Mouse (Mus musculus) hindbrain, embryonic 12.5 days (tissue): Measurements from ENCODE around the gene Tekt2. TPM values are rescaled to one million over a fixed set of nuclear protein-coding genes. Genes with fewer than 3 reads are reported as not detected.

Experiments
- ATAC-seq: fragments of 200-750 bp; cut with Nextera tagmentation; 2 replicates; pipeline ENCODE4 v1.8.0; 2017; ENCODE audit warnings: moderate TSS enrichment; ENCODE audit not compliant: low FRiP score
- H3K27ac ChIP-seq: fragments of 300-500 bp; sonication (generic); 2 replicates; pipeline ENCODE4 v1.5.1; 2016; ENCODE audit warnings: mild to moderate bottlenecking
- H3K27me3 ChIP-seq: fragments of 300-500 bp; sonication (generic); 2 replicates; pipeline ENCODE4 v1.6.1; 2016; ENCODE audit warnings: mild to moderate bottlenecking
- H3K36me3 ChIP-seq: fragments of 300-500 bp; sonication (generic); 2 replicates; pipeline ENCODE4 v1.6.1; 2016; ENCODE audit warnings: mild to moderate bottlenecking
- H3K4me1 ChIP-seq: fragments of 300-500 bp; sonication (generic); 2 replicates; pipeline ENCODE4 v1.6.1; 2016
- H3K4me2 ChIP-seq: fragments of 300-500 bp; sonication (generic); replicated peaks from 2 replicates; pipeline ENCODE4 v1.6.1; 2016; ENCODE audit warnings: mild to moderate bottlenecking
- H3K4me3 ChIP-seq: fragments of 300-500 bp; sonication (generic); 2 replicates; pipeline ENCODE4 v1.5.1; 2016; ENCODE audit warnings: mild to moderate bottlenecking
- H3K9ac ChIP-seq: fragments of 300-500 bp; sonication (generic); 2 replicates; pipeline ENCODE4 v1.6.1; 2016; ENCODE audit warnings: mild to moderate bottlenecking, moderate library complexity
- H3K9me3 ChIP-seq: fragments of 300-500 bp; sonication (generic); replicated peaks from 2 replicates; pipeline ENCODE4 v1.6.1; 2016; ENCODE audit warnings: mild to moderate bottlenecking
- WGBS: fragments of 180-500 bp; shearing (Covaris S2); methylation state at CpG from one replicate; pipeline ENCODE4 v1.1.7; 2016; 5-methylcytosine and 5-hydroxymethylcytosine counted together
- polyA plus RNA-seq: library from polyadenylated mRNA; unstranded; fragments of >200 nt; fragmentation: Nextera tagmentation; extraction: Ambion mirVana; gene quantifications from 2 replicates; pipeline ENCODE4 v1.2.1, GENCODE M21; 2016

The Tekt2 gene
- polyA plus RNA-seq, 1 experiment from 2014 or later = 6.3 TPM

- Histone ChIP-seq H3K9me3 (no peaks in the 10 kb centered on the region), H3K9ac (peak within 1 kb of the TSS; percentile 82), H3K36me3 (peaks cover 29% of the 10 kb centered on the region), H3K4me1 (peaks cover 16% of the 10 kb centered on the region), H3K27me3 (peaks cover 31% of the 10 kb centered on the region), H3K27ac (peak within 1 kb of the TSS; percentile 80), H3K4me2 (peak within 1 kb of the TSS; percentile 91), H3K4me3 (peak within 1 kb of the TSS; percentile 82)
- peak; percentile 82 for ATAC-seq
- under 1% methylated on average over 76 of the region's 80 CpGs for WGBS
Measured at GRCm38 (mm10) chr4:126321111-126321853, 4.2 kb downstream of the Tekt2 start, which contains the start of gene Adprhl2. Gene Adprhl2 (minus strand): TSS chr4:126321703.

GRCm38 (mm10) chr4:126319806-126320205 is 5.7 kb downstream of the Tekt2 start:
- peaks cover 19% of the 10 kb centered on the region for H3K27me3 ChIP-seq
- WGBS = 90% methylated on average over 6 of the region's 6 CpGs
- peaks cover 10% of the 10 kb centered on the region for H3K4me1 ChIP-seq
- no peak overlapping the region for H3K4me3 ChIP-seq
- peaks cover 41% of the 10 kb centered on the region for H3K36me3 ChIP-seq
- H3K27ac ChIP-seq = no peak overlapping the region
- ATAC-seq = no peak
- peak overlapping the region; percentile 91; the same call in 1 of the 2 replicates for H3K4me2 ChIP-seq
- H3K9me3 ChIP-seq = no peaks in the 10 kb centered on the region
- H3K9ac ChIP-seq = no peak overlapping the region

GRCm38 (mm10) chr4:126316443-126317040 is 8.9 kb downstream of the Tekt2 start:
- H3K27ac ChIP-seq = no peak overlapping the region
- H3K36me3 ChIP-seq = peaks cover 48% of the 10 kb centered on the region
- no peak overlapping the region for H3K4me2 ChIP-seq

GRCm38 (mm10) chr4:126315931-126316330 is 9.6 kb downstream of the Tekt2 start:
- H3K27me3 ChIP-seq = no peaks in the 10 kb centered on the region
- H3K4me1 ChIP-seq = peaks cover 15% of the 10 kb centered on the region
- no peak overlapping the region for H3K27ac ChIP-seq
- no peak overlapping the region for H3K4me3 ChIP-seq
- 43% methylated on average over 5 of the region's 5 CpGs for WGBS
- no peaks in the 10 kb centered on the region for H3K9me3 ChIP-seq
- H3K9ac ChIP-seq = no peak overlapping the region
- H3K36me3 ChIP-seq = peaks cover 48% of the 10 kb centered on the region
- ATAC-seq = no peak
- H3K4me2 ChIP-seq = no peak overlapping the region

More at GRCm38 (mm10) chr4:126316443-126317040, 8.9 kb downstream of the Tekt2 start:
- 93% methylated on average over 13 of the region's 13 CpGs for WGBS
- Histone ChIP-seq H3K4me3 (no peak overlapping the region), H3K9ac (no peak overlapping the region), H3K9me3 (no peaks in the 10 kb centered on the region), H3K27me3 (no peaks in the 10 kb centered on the region), H3K4me1 (peaks cover 16% of the 10 kb centered on the region)
- no peak for ATAC-seq

- Histone ChIP-seq H3K4me1 (peaks cover 9% of the 10 kb centered on the region), H3K9me3 (no peaks in the 10 kb centered on the region), H3K4me3 (no peak overlapping the region), H3K27me3 (no peaks in the 10 kb centered on the region), H3K27ac (peak overlapping the region; percentile 52), H3K4me2 (no peak overlapping the region), H3K9ac (peak overlapping the region; percentile 4; the same call in 1 of the 2 replicates), H3K36me3 (peaks cover 48% of the 10 kb centered on the region)
- 58% methylated on average over 10 of the region's 10 CpGs for WGBS
- no peak for ATAC-seq
Measured at GRCm38 (mm10) chr4:126314393-126314792, 11.1 kb downstream of the Tekt2 start.

GRCm38 (mm10) chr4:126313202-126313601 is 12.3 kb downstream of the Tekt2 start:
- no peak overlapping the region for H3K4me2 ChIP-seq
- peak overlapping the region; percentile 48; the same call in 1 of the 2 replicates for H3K27ac ChIP-seq
- no peak for ATAC-seq
- H3K4me1 ChIP-seq = peaks cover 11% of the 10 kb centered on the region
- H3K4me3 ChIP-seq = no peak overlapping the region
- peaks cover 39% of the 10 kb centered on the region for H3K36me3 ChIP-seq
- 0 out of 2 replicates have a peak, but pooled peaks cover 5% of the 10 kb centered on the region for H3K27me3 ChIP-seq
- no peak overlapping the region for H3K9ac ChIP-seq
- H3K9me3 ChIP-seq = no peaks in the 10 kb centered on the region
- WGBS = 39% methylated on average over 5 of the region's 5 CpGs

GRCm38 (mm10) chr4:126311566-126312200 is 13.8 kb downstream of the Tekt2 start:
- Histone ChIP-seq H3K4me2 (no peak overlapping the region), H3K36me3 (peaks cover 24% of the 10 kb centered on the region), H3K4me3 (no peak overlapping the region), H3K27me3 (0 out of 2 replicates have a peak, but pooled peaks cover 7% of the 10 kb centered on the region), H3K27ac (no peak overlapping the region), H3K9ac (no peak overlapping the region), H3K9me3 (no peaks in the 10 kb centered on the region), H3K4me1 (peaks cover 11% of the 10 kb centered on the region)
- 87% methylated on average over 16 of the region's 16 CpGs for WGBS
- no peak for ATAC-seq

- Histone ChIP-seq H3K27me3 (0 out of 2 replicates have a peak, but pooled peaks cover 7% of the 10 kb centered on the region), H3K27ac (no peak overlapping the region), H3K4me2 (no peak overlapping the region), H3K9me3 (no peaks in the 10 kb centered on the region), H3K9ac (no peak overlapping the region), H3K36me3 (peaks cover 10% of the 10 kb centered on the region; the same call in 1 of the 2 replicates), H3K4me1 (peaks cover 11% of the 10 kb centered on the region), H3K4me3 (no peak overlapping the region)
- 79% methylated on average over 7 of the region's 7 CpGs for WGBS
- ATAC-seq = no peak
Measured at GRCm38 (mm10) chr4:126310344-126310743, 15.1 kb downstream of the Tekt2 start.

GRCm38 (mm10) chr4:126309922-126310309 is 15.6 kb downstream of the Tekt2 start:
- peak; percentile 91 for ATAC-seq
- 2% methylated on average over 7 of the region's 7 CpGs for whole genome bisulfite sequencing

GRCm38 (mm10) chr4:126309211-126309921 is 16.1 kb downstream of the Tekt2 start:
- Histone ChIP-seq H3K9me3 (no peaks in the 10 kb centered on the region), H3K9ac (peak overlapping the region; percentile 43), H3K27ac (no peak overlapping the region), H3K36me3 (peaks cover 2% of the 10 kb centered on the region; the same call in 1 of the 2 replicates), H3K4me1 (peaks cover 8% of the 10 kb centered on the region), H3K27me3 (peaks cover 8% of the 10 kb centered on the region; the same call in 1 of the 2 replicates), H3K4me2 (peak overlapping the region; percentile 49), H3K4me3 (peak overlapping the region; percentile 22)
- 14% methylated on average over 20 of the region's 20 CpGs for WGBS
- ATAC-seq = no peak; the same call in none of the 2 replicates

More at GRCm38 (mm10) chr4:126309922-126310309, 15.6 kb downstream of the Tekt2 start:
- H3K9ac ChIP-seq = peak overlapping the region; percentile 43; the same call in 1 of the 2 replicates
- peak overlapping the region; percentile 22 for H3K4me3 ChIP-seq
- no peaks in the 10 kb centered on the region for H3K9me3 ChIP-seq
- 0 out of 2 replicates have a peak, but pooled peaks cover 7% of the 10 kb centered on the region for H3K27me3 ChIP-seq
- H3K36me3 ChIP-seq = peaks cover 8% of the 10 kb centered on the region; the same call in 1 of the 2 replicates
- H3K4me2 ChIP-seq = peak overlapping the region; percentile 49
- peaks cover 11% of the 10 kb centered on the region for H3K4me1 ChIP-seq
- no peak overlapping the region for H3K27ac ChIP-seq

GRCm38 (mm10) chr4:126306827-126307226 is 18.7 kb downstream of the Tekt2 start:
- H3K9me3 ChIP-seq = no peaks in the 10 kb centered on the region
- H3K36me3 ChIP-seq = no peaks in the 10 kb centered on the region
- peaks cover 29% of the 10 kb centered on the region for H3K27me3 ChIP-seq
- ATAC-seq = no peak
- H3K9ac ChIP-seq = no peak overlapping the region
- H3K4me1 ChIP-seq = peaks cover 10% of the 10 kb centered on the region
- no peak overlapping the region for H3K4me3 ChIP-seq
- 11% methylated on average over 2 of the region's 2 CpGs for WGBS
- H3K4me2 ChIP-seq = no peak overlapping the region
- no peak overlapping the region for H3K27ac ChIP-seq
